Mouse (Mus musculus) thymus, postnatal 0 days (tissue): ENCODE results near the gene Itga1. TPM values are rescaled to one million over a fixed set of nuclear protein-coding genes. Genes with fewer than 3 reads are reported as not detected.

ENCODE experiments used
- DNase-seq: peaks from one replicate; pipeline ENCODE4 v3.0.0-alpha.2; 2015; ENCODE audit warnings: low spot score
- polyA plus RNA-seq: library from polyadenylated mRNA; unstranded; fragments of >200 nt; fragmentation: Nextera tagmentation; extraction: Ambion mirVana; gene quantifications from 2 replicates; pipeline ENCODE4 v1.2.1, GENCODE M21; 2015

Gene Itga1
- polyA plus RNA-seq = 2.0 and 2.5 TPM in 2 replicates

DNA sequence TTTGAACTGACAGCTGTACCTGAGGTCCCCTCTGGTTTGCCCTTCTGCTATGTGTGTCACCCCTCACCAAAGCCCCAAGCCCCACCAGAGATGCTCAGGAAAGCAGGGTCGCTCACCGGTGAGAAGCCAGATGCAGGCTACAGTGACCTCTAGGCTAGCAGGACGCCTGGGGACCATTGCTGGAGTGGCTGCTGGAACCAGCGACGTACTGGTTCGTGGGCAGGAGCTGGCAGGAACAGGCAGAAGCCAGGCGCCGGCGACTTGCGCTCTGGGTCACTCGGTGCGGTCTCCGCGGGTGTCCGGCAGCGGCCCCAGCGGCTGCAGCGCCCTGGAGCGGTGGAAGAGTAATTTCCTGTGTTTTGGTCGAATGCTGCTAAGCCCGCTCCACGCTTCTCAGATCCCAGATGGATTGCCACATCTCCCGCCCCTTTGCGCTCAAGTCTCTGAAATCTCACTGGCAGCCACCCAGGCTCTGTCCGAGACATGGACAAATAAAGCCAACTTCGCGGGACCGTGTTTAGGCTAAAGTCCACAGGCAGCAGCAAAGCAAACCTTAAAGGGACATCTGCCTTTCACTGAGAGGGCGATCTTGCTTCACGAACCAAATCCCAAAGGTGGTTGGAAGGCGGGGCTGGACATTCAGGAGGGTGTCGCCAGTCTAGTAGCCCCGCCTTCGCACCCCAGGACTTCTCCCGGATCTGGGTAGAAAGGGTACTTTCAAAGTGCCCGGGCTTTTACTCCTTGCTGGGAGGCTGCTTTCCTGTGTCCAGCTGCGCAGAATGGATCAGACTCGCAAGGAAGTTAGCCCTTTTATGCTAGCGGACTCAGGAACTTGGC is at the start of gene Itga1, which contains the start of gene Gm49395:
Gene Itga1, minus strand, starts transcription at position 610 of the 837 bp plus-strand sequence.
Gene Gm49395, minus strand, starts transcription at position 567 of the 837 bp plus-strand sequence.
- DNase-seq = no peak

DNA sequence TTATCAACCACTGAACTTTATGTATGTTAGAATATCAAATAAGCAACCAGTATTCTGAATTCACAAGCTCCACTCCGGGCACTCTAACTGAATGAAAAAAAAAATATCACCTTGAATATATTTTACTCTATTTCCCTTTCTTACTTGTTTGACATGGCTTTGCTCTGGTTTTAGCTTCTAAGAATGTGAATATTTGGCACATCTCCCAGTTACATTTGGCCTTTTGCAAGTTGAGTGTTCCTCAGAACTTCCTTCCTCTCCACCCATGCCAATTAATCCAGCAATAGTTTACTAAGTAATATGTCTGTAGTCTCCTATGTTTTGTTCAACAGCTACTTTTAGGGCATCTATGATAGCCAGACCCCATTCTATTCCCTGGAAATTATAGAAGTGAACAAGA is 48.8 kb upstream of the Itga1 start:
- DNase-seq = no peak

DNA sequence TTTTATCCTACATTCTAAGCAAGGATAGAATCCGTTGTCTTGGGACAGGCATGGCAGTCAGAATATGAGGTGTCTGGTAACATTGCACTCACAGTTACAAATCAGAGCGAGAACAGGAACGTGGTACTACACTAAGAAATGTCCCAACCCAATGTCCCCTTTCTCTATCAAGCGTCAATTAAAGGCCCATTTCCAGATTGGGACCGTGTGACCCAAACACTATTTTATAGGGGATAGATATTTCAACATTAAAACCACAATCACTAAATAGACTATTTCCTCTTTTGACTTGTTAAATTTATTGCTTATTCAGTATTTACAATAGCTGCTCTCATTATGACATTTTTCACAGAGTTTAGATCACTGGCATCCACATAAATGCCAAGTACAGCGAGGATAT is 48.1 kb upstream of the Itga1 start:
- no peak for DNase-seq

DNA sequence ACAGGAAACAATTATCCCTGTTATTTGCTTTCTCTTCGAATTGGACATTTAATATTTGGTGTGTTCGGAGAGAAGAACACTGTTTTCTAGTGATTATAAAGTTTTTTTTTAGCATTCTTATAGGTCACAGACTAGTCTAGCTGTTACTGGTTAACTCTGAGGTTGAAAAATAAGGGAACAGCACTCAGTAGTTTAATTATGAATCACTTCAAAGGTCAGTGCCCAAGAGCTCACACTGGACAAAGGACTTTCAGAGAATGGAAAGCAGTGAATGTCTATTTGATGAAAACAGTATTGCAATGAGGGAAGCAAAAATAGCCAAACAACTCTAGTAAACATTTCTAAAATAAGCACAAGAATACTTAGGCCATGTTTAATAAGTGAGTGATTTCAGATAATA is 41.8 kb upstream of the Itga1 start:
- no peak for DNase-seq

DNA sequence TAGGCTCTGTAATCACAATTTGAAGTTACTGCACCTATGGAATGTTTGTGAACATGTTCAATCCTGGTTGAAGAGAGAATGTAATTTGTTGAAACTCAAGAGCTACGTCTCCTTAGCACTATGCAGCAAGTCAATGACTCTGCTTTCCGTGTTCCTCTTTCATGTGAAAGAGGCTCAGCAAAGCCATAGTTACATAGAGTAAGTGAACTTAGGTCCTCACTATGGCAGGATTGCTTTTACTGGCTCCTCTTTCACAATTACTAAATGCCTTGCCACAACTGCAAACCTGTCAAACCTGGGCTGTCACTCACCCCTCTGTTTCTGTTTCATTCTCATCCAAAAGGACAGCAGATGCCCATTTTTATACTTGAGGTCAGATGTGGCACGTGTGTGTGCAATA is 40.3 kb upstream of the Itga1 start:
- no peak for DNase-seq

DNA sequence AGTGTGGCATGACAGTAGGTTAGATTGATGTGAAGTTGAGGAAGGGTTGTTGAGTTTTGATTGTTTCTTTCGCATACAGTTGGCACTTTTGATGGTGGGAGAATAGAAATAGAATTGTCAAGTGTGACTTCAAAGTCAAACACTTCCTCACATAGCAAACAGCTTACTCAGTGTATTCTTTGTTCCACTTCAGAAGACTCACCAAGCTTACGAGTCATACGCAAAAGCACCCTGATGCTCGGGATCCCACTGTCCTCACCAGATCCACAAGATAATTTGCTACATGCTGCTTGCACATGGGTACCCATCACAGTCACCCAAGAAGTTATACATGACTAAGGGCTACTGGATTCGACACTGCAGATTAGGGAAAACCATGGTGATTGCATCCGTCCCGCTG is 36.7 kb upstream of the Itga1 start:
- no peak for DNase-seq

DNA sequence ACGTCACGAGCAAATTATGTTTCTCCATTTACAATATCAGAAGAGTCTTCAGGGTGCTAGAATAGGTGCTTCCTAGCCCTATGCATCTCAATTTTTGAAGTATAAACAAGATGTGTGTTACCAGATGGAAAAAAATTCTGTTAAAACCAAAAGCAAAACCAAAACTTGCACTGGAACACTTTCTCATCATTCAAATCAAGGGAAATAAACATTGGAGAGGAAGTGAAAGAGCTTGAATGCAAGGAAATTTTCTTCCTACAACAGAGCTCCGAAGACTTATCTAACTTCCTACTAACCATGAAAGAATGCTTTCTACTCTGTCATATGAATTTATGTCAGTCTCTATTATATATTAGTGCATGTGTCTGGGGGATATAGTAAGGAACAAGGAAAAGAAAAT is 35.0 kb upstream of the Itga1 start:
- DNase-seq = no peak

DNA sequence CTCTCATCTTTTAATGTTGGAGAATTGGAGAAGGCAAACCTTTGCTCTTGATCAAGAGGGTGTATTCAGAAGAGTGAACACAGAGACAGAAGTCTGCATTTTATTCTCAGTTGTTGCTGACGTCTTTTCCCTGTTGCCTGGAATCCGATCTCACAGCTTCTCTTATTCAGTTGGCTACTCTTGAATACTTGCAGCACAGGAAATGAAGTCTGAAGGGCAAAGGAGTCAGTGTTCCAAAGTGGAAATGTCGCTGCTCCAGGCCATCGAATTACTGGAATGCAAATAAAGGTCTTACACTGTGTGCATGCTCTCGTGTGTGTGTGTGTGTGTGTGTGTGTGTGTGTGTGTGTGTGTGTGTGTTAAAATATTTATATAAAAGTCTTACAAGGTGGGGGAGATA is 30.7 kb upstream of the Itga1 start:
- DNase-seq = no peak

DNA sequence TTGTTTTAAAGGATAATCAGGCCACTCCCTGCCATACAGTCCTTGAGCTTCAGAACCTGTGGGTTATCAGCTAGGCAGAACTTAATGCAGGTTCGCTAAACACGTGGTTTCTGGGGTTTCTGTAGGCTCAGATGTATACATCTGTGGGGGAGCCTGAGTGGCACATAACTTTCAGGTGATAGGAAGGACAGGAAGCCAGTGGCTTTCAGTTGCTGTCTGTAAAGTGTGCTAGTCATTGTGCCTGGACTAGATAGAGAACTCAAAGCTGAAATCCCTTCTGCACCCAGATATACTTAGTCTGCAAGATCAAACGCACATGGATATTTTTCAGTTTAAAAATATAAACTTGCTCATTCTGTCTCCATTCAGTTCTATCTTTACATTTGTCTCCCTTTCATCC is 29.6 kb upstream of the Itga1 start:
- DNase-seq = peak; percentile 7

DNA sequence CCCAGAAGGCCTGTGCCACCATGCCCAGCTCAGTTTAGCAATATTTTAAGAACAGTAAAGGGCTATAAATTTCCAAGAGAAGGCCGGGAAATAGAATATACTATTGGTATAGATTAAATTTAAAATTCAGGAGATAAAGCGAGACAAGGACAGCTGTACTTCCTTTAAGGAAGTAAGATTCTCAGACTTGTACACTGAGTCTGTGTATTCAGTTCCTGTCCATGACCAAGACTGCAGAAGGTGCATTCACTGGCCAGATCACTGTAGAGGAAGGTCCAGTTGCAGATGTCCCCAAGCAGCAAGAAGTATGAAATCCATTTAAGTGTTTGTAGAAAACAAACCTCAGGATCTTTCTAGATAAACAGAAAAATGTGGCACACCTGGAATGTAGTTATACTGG is 28.3 kb upstream of the Itga1 start:
- no peak for DNase-seq

DNA sequence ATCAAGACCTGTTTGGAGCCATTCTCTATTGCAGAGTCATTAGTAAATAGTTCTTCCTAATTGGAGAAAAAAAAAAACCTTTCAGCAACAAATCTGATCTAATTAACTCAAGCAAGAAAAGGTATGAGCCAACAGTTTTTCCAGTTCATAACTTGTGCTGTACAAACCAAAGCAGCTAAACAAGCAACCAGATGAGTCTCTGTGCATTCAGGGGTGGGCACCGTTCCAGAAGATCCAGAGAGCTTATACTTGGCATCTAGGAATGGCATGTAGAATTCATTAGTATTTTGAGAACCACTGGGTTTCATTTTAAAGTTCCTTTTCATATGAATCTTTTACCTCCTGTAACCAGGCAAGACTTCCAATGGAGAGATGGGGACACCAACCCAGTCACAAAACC is 26.1 kb upstream of the Itga1 start:
- DNase-seq = no peak

DNA sequence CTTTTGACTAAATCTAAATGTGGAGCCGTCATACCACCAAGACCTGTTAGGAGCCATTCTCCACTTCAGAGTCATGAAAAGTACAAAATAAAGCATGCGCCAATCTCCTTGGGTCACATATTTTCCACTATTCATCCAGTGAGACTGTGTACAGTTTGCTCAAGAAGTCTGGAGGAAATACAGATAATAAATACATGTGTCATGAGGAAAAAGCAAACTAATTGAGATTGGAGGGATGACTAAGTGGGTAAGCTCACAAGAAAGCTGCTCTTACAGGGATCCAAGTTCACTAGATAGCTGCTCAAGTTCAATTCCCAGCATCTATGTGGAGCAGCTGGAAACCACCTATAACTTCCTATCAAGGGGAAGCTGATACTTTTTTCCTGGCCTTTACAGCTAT is 24.8 kb upstream of the Itga1 start:
- DNase-seq = no peak

DNA sequence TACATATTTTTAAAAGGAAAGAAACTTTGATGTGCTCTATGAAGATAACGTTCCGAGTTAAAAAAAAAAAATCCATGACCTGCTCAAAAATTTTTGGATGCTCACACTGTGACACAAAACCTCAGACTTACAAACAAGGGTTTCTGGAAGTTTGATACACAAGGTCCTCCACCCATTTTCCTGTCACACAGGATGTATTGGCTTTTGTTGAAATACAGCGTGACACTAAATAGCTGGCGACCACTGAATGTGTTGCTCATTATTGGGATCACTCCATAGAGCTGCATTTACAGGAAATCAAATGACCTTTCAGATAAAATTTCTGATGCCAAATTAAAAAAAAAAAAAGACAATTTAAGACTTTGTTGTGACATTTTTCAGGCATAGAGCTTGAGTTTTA is 23.4 kb upstream of the Itga1 start:
- no peak for DNase-seq

DNA sequence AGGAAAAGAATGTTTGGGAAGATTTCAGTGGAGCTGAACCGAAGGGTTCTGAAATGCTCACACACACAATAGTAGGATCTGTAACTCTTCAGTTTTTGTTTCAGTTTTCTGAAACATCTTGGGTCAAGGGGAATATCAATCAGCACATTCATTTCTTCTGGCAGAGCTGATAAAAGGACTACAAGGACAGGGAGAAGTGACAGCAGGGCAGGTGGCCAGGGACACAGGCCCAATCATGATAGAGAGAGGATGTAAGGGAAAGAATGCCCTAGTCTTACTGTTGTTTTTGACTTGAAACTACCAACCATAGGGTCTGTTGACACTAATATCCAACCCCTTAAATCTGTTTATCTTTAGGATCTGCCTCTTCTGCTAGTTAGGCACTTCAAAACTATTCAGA is 22.8 kb upstream of the Itga1 start:
- no peak for DNase-seq

DNA sequence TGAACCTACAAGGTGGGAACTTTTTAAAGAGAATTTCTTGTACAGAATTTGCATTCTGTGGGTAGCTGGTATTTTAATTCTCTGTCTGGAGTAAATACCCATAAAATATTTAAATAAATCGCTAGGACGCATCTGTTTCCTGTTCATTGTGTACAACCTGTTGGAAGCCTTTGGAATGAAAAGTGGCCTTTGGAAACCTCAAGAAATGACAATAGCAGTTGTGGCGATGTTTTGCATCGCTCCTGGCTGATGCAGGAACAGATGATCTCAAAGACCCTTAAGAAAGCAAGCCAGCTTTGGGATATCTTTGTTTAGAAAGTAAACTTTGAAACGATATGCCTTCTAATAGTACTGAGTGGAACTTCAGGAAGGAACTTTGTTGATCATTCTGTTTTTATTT is 17.0 kb upstream of the Itga1 start:
- no peak for DNase-seq

DNA sequence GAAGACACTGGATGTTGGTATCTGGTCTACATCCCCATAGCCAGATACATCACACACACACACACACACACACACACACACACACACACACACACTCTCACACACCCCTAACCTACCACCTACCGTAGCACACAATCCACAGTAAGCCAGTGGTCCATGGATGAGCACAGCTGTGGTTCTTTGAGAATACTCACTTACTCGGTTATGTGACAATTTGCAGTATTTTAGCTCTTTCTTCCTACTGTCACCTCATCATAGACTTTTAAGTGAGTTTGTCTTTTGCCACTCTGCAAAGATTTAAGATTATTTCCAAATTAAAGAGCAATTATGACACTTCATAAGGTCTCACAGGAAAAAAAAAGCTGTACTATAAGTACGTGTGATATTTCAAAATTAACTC is 16.4 kb upstream of the Itga1 start:
- no peak for DNase-seq

DNA sequence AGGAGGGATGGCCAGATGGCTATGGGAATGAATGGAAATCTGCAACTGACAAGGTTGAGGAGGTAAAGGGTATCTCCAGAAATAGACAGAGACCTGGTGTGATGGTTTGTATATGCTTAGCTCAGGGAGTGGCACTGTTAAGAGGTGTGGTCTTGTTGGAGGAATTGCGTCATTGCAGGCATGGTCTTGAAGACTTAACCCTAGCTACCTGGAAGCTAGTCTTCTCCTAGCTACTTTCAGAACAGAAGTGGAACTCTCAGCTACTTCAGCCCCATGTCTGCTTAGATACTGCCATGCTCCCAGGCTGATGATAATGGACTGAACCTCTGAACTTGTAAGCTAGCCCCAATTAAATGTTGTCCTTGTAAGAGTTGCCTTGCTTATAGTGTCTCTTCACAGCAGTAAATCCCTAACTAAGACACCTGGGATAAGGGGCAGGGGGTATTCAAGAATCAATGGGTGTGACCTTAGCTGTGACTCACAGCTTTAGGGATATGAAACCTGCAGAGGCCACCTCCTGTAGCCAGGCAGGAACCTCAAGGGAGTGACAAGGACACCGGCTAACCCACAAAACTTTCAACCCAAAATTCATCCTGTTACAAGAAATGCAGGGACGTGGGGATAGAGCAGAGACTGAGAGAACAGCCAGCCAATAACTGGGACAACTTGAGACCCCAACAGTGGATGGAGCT is 15.3 kb upstream of the Itga1 start:
- no peak for DNase-seq

DNA sequence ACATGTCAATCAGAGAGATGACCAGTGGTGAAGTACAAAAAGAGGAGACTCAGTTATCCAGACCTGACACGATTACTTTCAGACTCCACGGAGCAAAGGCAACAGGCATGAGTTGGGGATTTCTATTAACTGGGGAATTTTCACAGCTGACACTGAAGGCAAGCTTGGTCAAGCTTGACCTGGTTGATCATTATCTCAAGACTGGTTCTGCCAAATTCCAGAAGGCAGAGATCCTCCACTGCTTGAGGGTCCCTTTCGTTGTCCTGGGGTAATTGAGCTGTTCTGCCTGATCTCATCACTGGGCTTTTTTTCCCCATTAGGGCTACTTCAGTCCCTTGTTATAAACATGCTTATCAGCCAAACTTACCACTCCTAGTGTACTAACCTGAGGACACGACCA is 7.9 kb upstream of the Itga1 start:
- DNase-seq = no peak

DNA sequence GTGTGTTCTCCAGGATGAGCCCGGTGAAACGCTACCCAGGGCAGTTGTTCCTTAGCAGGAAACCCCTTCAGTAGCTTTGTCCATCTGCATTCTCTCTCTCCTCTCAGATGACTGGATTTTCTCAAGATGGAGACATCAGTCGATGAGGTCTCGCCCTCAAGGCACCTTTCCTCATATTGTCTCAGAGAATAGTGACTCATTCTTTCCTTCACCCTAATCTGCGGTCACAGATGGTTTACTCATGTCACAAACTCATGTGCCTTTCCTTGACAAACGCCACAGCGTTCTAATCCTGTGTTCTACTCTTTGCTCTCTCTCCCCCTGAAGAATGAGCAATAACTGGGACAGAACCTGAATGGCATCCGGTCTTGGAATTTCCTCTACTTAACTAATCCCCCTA is 5.7 kb upstream of the Itga1 start:
- no peak for DNase-seq

DNA sequence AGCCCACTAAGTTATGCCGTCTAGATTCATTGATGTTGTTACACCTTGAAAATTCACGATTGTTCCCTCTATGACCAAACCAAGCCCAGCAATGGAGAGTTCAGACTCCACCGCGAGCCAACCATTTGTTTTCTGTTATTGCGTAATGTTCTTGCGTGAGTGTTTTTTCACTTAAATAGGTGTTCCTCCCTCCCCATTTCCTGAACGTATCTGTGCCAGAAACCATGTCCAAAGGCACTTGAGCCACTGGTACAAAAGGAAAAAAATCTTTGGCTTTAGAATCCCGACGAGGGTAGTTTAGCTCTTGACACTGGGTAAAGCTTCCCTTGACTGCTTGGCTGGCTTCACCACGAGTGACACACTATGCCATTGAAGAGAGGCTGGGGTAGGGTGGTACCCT is 4.4 kb upstream of the Itga1 start:
- DNase-seq = no peak

DNA sequence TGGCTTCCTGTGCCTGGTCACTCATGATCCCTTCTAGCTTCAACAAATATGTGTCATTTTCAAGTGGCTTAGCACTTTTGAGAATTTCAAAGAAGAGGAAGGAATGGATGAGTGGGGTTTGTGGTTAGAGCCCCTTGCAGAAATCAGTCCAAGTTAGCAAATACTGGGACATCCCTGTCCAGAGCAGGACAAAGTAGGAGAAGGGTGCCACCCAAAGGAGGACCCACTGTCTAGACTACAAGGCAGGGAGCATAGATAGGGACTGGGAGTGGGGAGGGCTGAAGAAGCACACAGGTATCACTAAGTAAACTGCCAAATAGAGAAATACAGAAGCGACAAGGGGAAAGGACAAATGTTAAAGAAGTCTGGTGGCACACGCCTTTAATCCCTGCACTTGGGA is 990 bp upstream of the Itga1 start:
- no peak for DNase-seq

DNA sequence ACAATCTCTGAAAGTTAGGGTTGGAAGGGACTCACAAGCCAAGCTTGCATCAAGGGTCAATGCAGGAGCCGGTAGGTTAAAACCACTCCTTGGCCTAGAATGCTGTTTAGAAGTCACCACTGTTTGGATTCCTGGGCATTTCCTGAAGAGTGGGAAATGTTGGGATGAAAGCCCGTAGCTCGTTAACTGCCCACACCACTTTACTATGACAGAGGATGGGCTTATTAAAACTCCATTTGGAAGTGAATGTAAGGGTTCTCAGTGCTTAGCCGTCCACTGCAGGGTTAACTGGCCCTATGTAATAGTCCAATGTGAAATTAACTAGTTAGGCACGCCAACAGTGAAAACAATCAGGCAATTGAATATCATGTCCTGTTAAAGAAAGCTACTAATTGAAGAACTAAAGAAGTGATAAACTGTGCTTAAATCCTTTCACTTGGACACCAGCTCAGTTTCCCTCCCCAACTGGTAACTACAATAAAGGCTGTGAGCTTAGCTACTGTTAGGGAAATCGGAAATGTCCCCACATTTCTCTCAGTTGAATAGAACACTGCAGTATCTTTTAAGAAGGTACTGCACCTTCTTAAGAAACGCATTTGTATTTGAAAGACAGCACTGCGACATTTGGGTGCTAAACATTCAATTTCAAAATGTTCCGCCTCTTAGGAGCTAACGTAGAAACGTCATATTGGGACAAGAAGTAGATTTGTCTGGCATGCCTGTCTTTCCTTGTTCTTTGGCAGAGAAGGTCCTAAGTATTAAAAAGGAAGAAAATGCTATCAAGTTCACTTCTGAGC is 1.2 kb downstream of the Itga1 start:
- no peak for DNase-seq
